Mouse (Mus musculus): ENCODE data around the gene Tgfb3. TPM values are rescaled to one million over a fixed set of nuclear protein-coding genes. Genes with fewer than 3 reads are reported as not detected.

Gene Tgfb3
- polyA plus RNA-seq, 1 experiment from 2014 or later, result 15.7 TPM

GRCm38 (mm10) chr12:86102686-86103085 lies 23.8 kb upstream of the Tgfb3 start:
- Histone ChIP-seq H3K9ac (replicated peaks) (no peak overlapping the region), H3K4me1 (peaks cover 19% of the 10 kb centered on the region), H3K4me3 (no peak overlapping the region), H3K4me2 (replicated peaks) (no peak overlapping the region), H3K27ac (replicated peaks) (no peak overlapping the region), H3K36me3 (no peaks in the 10 kb centered on the region; the same call in 1 of the 2 replicates), H3K27me3 (no peaks in the 10 kb centered on the region), H3K9me3 (no peaks in the 10 kb centered on the region)
- no peak for ATAC-seq (ENCODE audit: low FRiP score, low read depth)
- 78% methylated on average over 8 of the region's 8 CpGs for WGBS

- Histone ChIP-seq H3K9ac (replicated peaks) (no peak overlapping the region), H3K4me1 (peaks cover 23% of the 10 kb centered on the region), H3K36me3 (peaks cover 5% of the 10 kb centered on the region; the same call in 1 of the 2 replicates), H3K4me3 (no peak overlapping the region), H3K27ac (replicated peaks) (no peak overlapping the region), H3K27me3 (no peaks in the 10 kb centered on the region), H3K4me2 (replicated peaks) (no peak overlapping the region), H3K9me3 (no peaks in the 10 kb centered on the region)
- no peak for ATAC-seq (ENCODE audit: low FRiP score, low read depth)
- WGBS, result 84% methylated on average over 3 of the region's 3 CpGs
These were observed 21.9 kb upstream of the Tgfb3 start for GRCm38 (mm10) chr12:86100711-86101110.

GRCm38 (mm10) chr12:86097781-86098180 lies 18.9 kb upstream of the Tgfb3 start:
- Histone ChIP-seq H3K27me3 (no peaks in the 10 kb centered on the region), H3K4me1 (peaks cover 8% of the 10 kb centered on the region; the same call in 1 of the 2 replicates), H3K9ac (replicated peaks) (no peak overlapping the region), H3K36me3 (peaks cover 7% of the 10 kb centered on the region; the same call in 1 of the 2 replicates), H3K4me3 (no peak overlapping the region), H3K4me2 (replicated peaks) (no peak overlapping the region), H3K27ac (replicated peaks) (no peak overlapping the region), H3K9me3 (no peaks in the 10 kb centered on the region)
- 67% methylated on average over 11 of the region's 11 CpGs for WGBS
- ATAC-seq (ENCODE audit: low FRiP score, low read depth), result no peak

- H3K4me3 ChIP-seq, result no peak overlapping the region
- no peak overlapping the region for H3K9ac ChIP-seq (replicated peaks)
- peaks cover 18% of the 10 kb centered on the region for H3K4me1 ChIP-seq
- ATAC-seq (ENCODE audit: low FRiP score, low read depth), result no peak
- no peak overlapping the region for H3K4me2 ChIP-seq (replicated peaks)
- H3K27ac ChIP-seq (replicated peaks), result no peak overlapping the region
- H3K9me3 ChIP-seq, result no peaks in the 10 kb centered on the region
- 90% methylated on average over 4 of the region's 4 CpGs for WGBS
- H3K36me3 ChIP-seq, result peaks cover 7% of the 10 kb centered on the region; the same call in 1 of the 2 replicates
- peaks cover 5% of the 10 kb centered on the region for H3K27me3 ChIP-seq
These were observed 17.0 kb upstream of the Tgfb3 start for GRCm38 (mm10) chr12:86095806-86096205.

- Histone ChIP-seq H3K9ac (replicated peaks) (no peak overlapping the region), H3K27me3 (peaks cover 5% of the 10 kb centered on the region), H3K4me3 (no peak overlapping the region), H3K36me3 (peaks cover 7% of the 10 kb centered on the region; the same call in 1 of the 2 replicates), H3K9me3 (no peaks in the 10 kb centered on the region), H3K27ac (replicated peaks) (no peak overlapping the region), H3K4me2 (replicated peaks) (no peak overlapping the region), H3K4me1 (peaks cover 18% of the 10 kb centered on the region)
- WGBS, result 91% methylated on average over 4 of the region's 4 CpGs
- ATAC-seq (ENCODE audit: low FRiP score, low read depth), result no peak
These were observed 15.2 kb upstream of the Tgfb3 start for GRCm38 (mm10) chr12:86094075-86094474.

GRCm38 (mm10) chr12:86091601-86092132 lies 12.8 kb upstream of the Tgfb3 start:
- Histone ChIP-seq H3K4me3 (no peak overlapping the region), H3K36me3 (peaks cover 2% of the 10 kb centered on the region; the same call in 1 of the 2 replicates), H3K9ac (replicated peaks) (no peak overlapping the region; the same call in 1 of the 2 replicates), H3K4me2 (replicated peaks) (peak overlapping the region; percentile 22), H3K27ac (replicated peaks) (no peak overlapping the region), H3K27me3 (peaks cover 5% of the 10 kb centered on the region), H3K9me3 (no peaks in the 10 kb centered on the region), H3K4me1 (peaks cover 13% of the 10 kb centered on the region)
- WGBS, result 24% methylated on average over 18 of the region's 18 CpGs
- no peak for ATAC-seq (ENCODE audit: low FRiP score, low read depth)

GRCm38 (mm10) chr12:86090764-86091163 lies 11.9 kb upstream of the Tgfb3 start:
- H3K9me3 ChIP-seq, result no peaks in the 10 kb centered on the region
- 58% methylated on average over 4 of the region's 4 CpGs for WGBS
- no peak overlapping the region for H3K9ac ChIP-seq (replicated peaks)
- ATAC-seq (ENCODE audit: low FRiP score, low read depth), result no peak
- H3K36me3 ChIP-seq, result peaks cover 7% of the 10 kb centered on the region
- peaks cover 5% of the 10 kb centered on the region for H3K27me3 ChIP-seq
- H3K27ac ChIP-seq (replicated peaks), result no peak overlapping the region
- H3K4me1 ChIP-seq, result peaks cover 13% of the 10 kb centered on the region
- H3K4me2 ChIP-seq (replicated peaks), result no peak overlapping the region
- H3K4me3 ChIP-seq, result no peak overlapping the region

GRCm38 (mm10) chr12:86088042-86088441 lies 9.2 kb upstream of the Tgfb3 start:
- H3K4me2 ChIP-seq (replicated peaks), result no peak overlapping the region
- no peak overlapping the region for H3K9ac ChIP-seq (replicated peaks)
- H3K4me3 ChIP-seq, result no peak overlapping the region
- 74% methylated on average over 7 of the region's 7 CpGs for WGBS
- H3K4me1 ChIP-seq, result peaks cover 19% of the 10 kb centered on the region
- peaks cover 5% of the 10 kb centered on the region for H3K27me3 ChIP-seq
- H3K27ac ChIP-seq (replicated peaks), result no peak overlapping the region
- H3K9me3 ChIP-seq, result no peaks in the 10 kb centered on the region
- ATAC-seq (ENCODE audit: low FRiP score, low read depth), result no peak
- H3K36me3 ChIP-seq, result peaks cover 10% of the 10 kb centered on the region

GRCm38 (mm10) chr12:86086550-86086949 lies 7.7 kb upstream of the Tgfb3 start:
- Histone ChIP-seq H3K9ac (replicated peaks) (no peak overlapping the region), H3K9me3 (no peaks in the 10 kb centered on the region), H3K27me3 (peaks cover 5% of the 10 kb centered on the region), H3K4me1 (peaks cover 15% of the 10 kb centered on the region), H3K4me3 (no peak overlapping the region), H3K4me2 (replicated peaks) (no peak overlapping the region), H3K27ac (replicated peaks) (no peak overlapping the region), H3K36me3 (peaks cover 10% of the 10 kb centered on the region)
- ATAC-seq (ENCODE audit: low FRiP score, low read depth), result no peak
- WGBS, result 79% methylated on average over 8 of the region's 8 CpGs

- peaks cover 10% of the 10 kb centered on the region for H3K4me1 ChIP-seq
- no peak for ATAC-seq (ENCODE audit: low FRiP score, low read depth)
- 86% methylated on average over 7 of the region's 7 CpGs for WGBS
- no peak overlapping the region for H3K4me3 ChIP-seq
- no peak overlapping the region for H3K4me2 ChIP-seq (replicated peaks)
- no peak overlapping the region for H3K27ac ChIP-seq (replicated peaks)
- peaks cover 10% of the 10 kb centered on the region for H3K36me3 ChIP-seq
- H3K27me3 ChIP-seq, result peaks cover 6% of the 10 kb centered on the region
- no peak overlapping the region for H3K9ac ChIP-seq (replicated peaks)
- no peaks in the 10 kb centered on the region for H3K9me3 ChIP-seq
These were observed 7.0 kb upstream of the Tgfb3 start for GRCm38 (mm10) chr12:86085873-86086272.

- WGBS, result under 1% methylated on average over 35 of the region's 35 CpGs
These were observed 3.7 kb upstream of the Tgfb3 start, which contains the start of gene Ift43 for GRCm38 (mm10) chr12:86082481-86083012. TSS of gene Ift43 (plus strand) at chr12:86082541.

GRCm38 (mm10) chr12:86079202-86079667 lies 394 bp upstream of the Tgfb3 start:
- 2% methylated on average over 31 of the region's 31 CpGs for WGBS
- Histone ChIP-seq H3K4me2 (replicated peaks) (peak overlapping the region; percentile 73), H3K36me3 (no peaks in the 10 kb centered on the region), H3K4me1 (peaks cover 29% of the 10 kb centered on the region), H3K9me3 (no peaks in the 10 kb centered on the region), H3K27ac (replicated peaks) (peak overlapping the region; percentile 63; the same call in 1 of the 2 replicates), H3K27me3 (peaks cover 40% of the 10 kb centered on the region), H3K9ac (replicated peaks) (peak overlapping the region; percentile 62), H3K4me3 (peak overlapping the region; percentile 50)
- ATAC-seq (ENCODE audit: low FRiP score, low read depth), result peak; percentile 66

More at GRCm38 (mm10) chr12:86082481-86083012, 3.7 kb upstream of the Tgfb3 start, which contains the start of gene Ift43:
- H3K9me3 ChIP-seq, result no peaks in the 10 kb centered on the region
- peak; percentile 65 for ATAC-seq (ENCODE audit: low FRiP score, low read depth)
- H3K27me3 ChIP-seq, result peaks cover 22% of the 10 kb centered on the region
- H3K4me3 ChIP-seq, result peak within 1 kb of the TSS; percentile 56
- H3K4me1 ChIP-seq, result peaks cover 18% of the 10 kb centered on the region
- peaks cover 10% of the 10 kb centered on the region for H3K36me3 ChIP-seq
- peak within 1 kb of the TSS; percentile 44 for H3K9ac ChIP-seq (replicated peaks)
- no peak within 1 kb of the TSS; the same call in 1 of the 2 replicates for H3K27ac ChIP-seq (replicated peaks)
- H3K4me2 ChIP-seq (replicated peaks), result peak within 1 kb of the TSS; percentile 73

All from midbrain, embryonic 12.5 days (tissue).